Mouse (Mus musculus) C2C12 (cell line): ENCODE results near the gene Fam169a. TPM values are rescaled to one million over a fixed set of nuclear protein-coding genes. Genes with fewer than 3 reads are reported as not detected.

ENCODE experiments used
- H3K27me3 ChIP-seq: one replicate; pipeline ENCODE4 v1.6.1; 2011; ENCODE audit not compliant: control insufficient read depth, insufficient read depth, insufficient read length
- H3K36me3 ChIP-seq: one replicate; pipeline ENCODE4 v1.6.1; 2011; ENCODE audit not compliant: control insufficient read depth, insufficient read depth
- H3K4me3 ChIP-seq: one replicate; pipeline ENCODE4 v1.5.1; 2011; ENCODE audit warnings: mild to moderate bottlenecking, control low read depth; ENCODE audit not compliant: poor library complexity, insufficient read depth, severe bottlenecking
- H3K79me2 ChIP-seq: one replicate; pipeline ENCODE4 v1.6.1; 2011; ENCODE audit not compliant: control insufficient read depth, insufficient read depth
- H3K79me3 ChIP-seq: one replicate; pipeline ENCODE4 v1.6.1; 2011; ENCODE audit warnings: low read depth, control low read depth
- H3ac ChIP-seq: one replicate; pipeline ENCODE3; 2011; ENCODE audit warnings: low read depth; ENCODE audit not compliant: control insufficient read depth, insufficient read length
- CEBPB ChIP-seq: IDR thresholded peaks from one replicate; pipeline ENCODE4 v1.6.1; 2011; ENCODE audit warnings: low read depth, mild to moderate bottlenecking, control low read depth, moderate library complexity
- CTCF ChIP-seq: IDR thresholded peaks from one replicate; pipeline ENCODE4 v1.5.1; 2011; ENCODE audit not compliant: control insufficient read depth, insufficient read depth, insufficient read length
- FOSL1 ChIP-seq: IDR thresholded peaks from one replicate; pipeline ENCODE4 v1.8.0; 2011; ENCODE audit warnings: mild to moderate bottlenecking, low read length; ENCODE audit not compliant: poor library complexity, insufficient read depth, severe bottlenecking
- MAX ChIP-seq: IDR thresholded peaks from one replicate; pipeline ENCODE4 v1.6.1; 2011; ENCODE audit warnings: mild to moderate bottlenecking, control low read depth
- MYOD1 ChIP-seq: IDR thresholded peaks from one replicate; pipeline ENCODE4 v1.6.1; 2011; ENCODE audit warnings: low read depth; ENCODE audit not compliant: control insufficient read depth, insufficient read length
- MYOG ChIP-seq: IDR thresholded peaks from one replicate; pipeline ENCODE4 v1.6.1; 2011; ENCODE audit not compliant: control insufficient read depth, insufficient read length; ENCODE audit errors: extremely low read depth
- USF1 ChIP-seq: IDR thresholded peaks from one replicate; pipeline ENCODE4 v1.6.1; 2011; ENCODE audit warnings: low read depth, mild to moderate bottlenecking, control low read depth, moderate library complexity
- polyA plus RNA-seq: library from polyadenylated mRNA; unstranded; fragments of >200 nt; fragmentation: generic; extraction: Trizol; gene quantifications from one replicate; pipeline ENCODE4 v1.2.1, GENCODE M21; 2012; ENCODE audit warnings: missing spikeins

The Fam169a gene
- polyA plus RNA-seq, 1 experiment = 0.09 TPM

DNA sequence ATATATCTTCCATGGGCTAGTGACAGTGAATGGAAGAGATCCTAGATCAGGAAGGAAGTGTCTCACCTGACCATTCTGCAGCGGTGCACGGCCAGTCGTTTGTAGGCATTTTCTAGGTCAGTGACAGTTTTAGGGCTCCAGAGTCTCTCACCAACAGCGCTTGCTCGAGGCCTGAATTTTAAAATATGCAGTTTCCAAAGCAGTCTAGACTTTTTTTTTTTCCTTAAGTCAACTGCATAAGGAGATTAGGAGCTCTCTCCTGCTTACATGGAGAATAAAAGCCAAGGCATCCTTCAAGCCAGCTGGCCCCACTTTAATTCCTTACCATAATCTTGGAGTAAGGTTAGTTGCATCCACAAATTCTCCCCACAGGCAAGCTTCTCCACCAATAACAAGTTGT lies 109.6 kb downstream of the Fam169a start:
- Histone ChIP-seq H3K36me3 (peaks cover 61% of the 10 kb centered on the region), H3ac (no peak overlapping the region), H3K79me2 (no peaks in the 10 kb centered on the region)

GRCm38 (mm10) chr13:97178943-97179342 lies 111.9 kb downstream of the Fam169a start:
- Histone ChIP-seq H3K4me3 (no peak overlapping the region), H3K79me3 (no peaks in the 10 kb centered on the region), H3K79me2 (no peaks in the 10 kb centered on the region), H3ac (no peak overlapping the region), H3K27me3 (no peaks in the 10 kb centered on the region), H3K36me3 (peaks cover 49% of the 10 kb centered on the region)
- TF ChIP-seq MYOG (no peak), MAX (no peak), USF1 (no peak), CEBPB (no peak), CTCF (no peak)

More for the DNA sequence above, 109.6 kb downstream of the Fam169a start:
- no peaks in the 10 kb centered on the region for H3K27me3 ChIP-seq
- H3K79me3 ChIP-seq = no peaks in the 10 kb centered on the region
- TF ChIP-seq FOSL1 (no peak), MYOD1 (no peak), CTCF (no peak), CEBPB (no peak), MYOG (no peak), MAX (no peak), USF1 (no peak)
- H3K4me3 ChIP-seq = no peak overlapping the region

DNA sequence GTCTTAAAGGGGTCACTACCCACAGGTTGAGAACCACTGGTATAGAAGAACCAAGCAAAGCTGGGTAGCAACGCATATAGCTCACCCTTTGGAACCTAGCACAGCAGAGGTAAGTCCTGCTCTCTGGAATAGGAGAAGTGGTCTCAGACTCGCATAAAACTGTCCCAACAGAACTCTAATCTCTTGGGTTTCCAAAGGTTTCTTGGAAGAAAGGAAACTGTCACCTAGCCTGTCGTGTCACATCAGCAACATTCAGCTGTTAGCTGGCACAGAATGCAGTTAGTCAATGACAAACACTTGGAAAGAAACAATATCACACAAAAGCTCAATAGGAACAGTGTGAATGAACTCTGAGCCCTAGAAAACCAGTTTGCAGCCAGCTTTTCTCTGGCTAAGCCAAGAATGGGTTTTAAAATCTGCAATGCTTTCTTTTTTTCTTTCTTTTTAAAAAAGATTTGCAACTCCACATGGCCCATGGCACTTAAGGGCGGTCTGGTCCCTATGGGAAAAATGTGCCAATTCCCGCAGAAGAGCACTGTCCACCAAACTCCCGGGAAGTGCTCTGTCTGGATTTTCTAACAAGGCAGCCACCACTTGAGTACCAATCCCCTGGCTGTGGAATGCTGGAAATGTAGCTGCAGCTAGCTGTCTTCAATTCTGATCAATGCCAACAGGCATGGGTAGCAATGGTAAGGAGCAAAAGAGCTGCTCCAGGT lies 113.2 kb downstream of the Fam169a start:
- no peaks in the 10 kb centered on the region for H3K79me2 ChIP-seq
- H3K36me3 ChIP-seq = peaks cover 44% of the 10 kb centered on the region
- no peak overlapping the region for H3ac ChIP-seq
- TF ChIP-seq MAX = no peak
- TF ChIP-seq FOSL1 = no peak
- TF ChIP-seq USF1 = no peak
- no peak for TF ChIP-seq CTCF
- TF ChIP-seq MYOD1 = no peak
- no peak for TF ChIP-seq MYOG
- no peak for TF ChIP-seq CEBPB
- H3K4me3 ChIP-seq = no peak overlapping the region
- no peaks in the 10 kb centered on the region for H3K79me3 ChIP-seq
- no peaks in the 10 kb centered on the region for H3K27me3 ChIP-seq

Other genes with a start within 250 kb of the Fam169a start
- gene Gcnt4, start 142.6 kb upstream of the Fam169a start, polyA plus RNA-seq = 5.6 TPM
- gene 1700029F12Rik, start 32.9 kb upstream of the Fam169a start, polyA plus RNA-seq = not detected
- gene Gm6169, start 32.0 kb downstream of the Fam169a start, polyA plus RNA-seq = 4.4 TPM
- 13.7 TPM for gene Gfm2, start 70.7 kb downstream of the Fam169a start, polyA plus RNA-seq
- gene Nsa2, start 70.7 kb downstream of the Fam169a start, polyA plus RNA-seq = 91.6 TPM
- 21.4 TPM for gene Hexb, start 131.1 kb downstream of the Fam169a start, polyA plus RNA-seq
- 40.9 TPM for gene Enc1, start 173.8 kb downstream of the Fam169a start, polyA plus RNA-seq